Comparison of ENCODE assay signal across 8 mouse cellular contexts in genomic region chr6:136792884-136793758, GRCm38 (mm10). TPM values are rescaled to one million over a fixed set of nuclear protein-coding genes. Genes with fewer than 3 reads are reported as not detected.
DNase-seq lines count a peak whose midpoint lies in the region; ATAC-seq and TF ChIP-seq lines count a peak whose summit lies in the region.

No protein-coding gene starts in this region.

- peak overlapping the region; percentile 79 for H3K9ac ChIP-seq in heart, embryonic 13.5 days
- H3K9ac ChIP-seq in hindbrain, embryonic 14.5 days: 0 out of 2 replicates have a peak overlapping the region, but pooled peaks have one; percentile 14
- 0 out of 2 replicates have a peak overlapping the region, but pooled peaks have one; percentile 41 for H3K9ac ChIP-seq in midbrain, embryonic 12.5 days (replicated peaks)

- TF ChIP-seq CTCF in left cerebral cortex, adult 2 months (IDR thresholded peaks at IDR 0.05): no peak

- peak overlapping the region; percentile 57 for H3K4me3 ChIP-seq in heart, embryonic 13.5 days
- H3K4me3 ChIP-seq in hindbrain, embryonic 14.5 days (replicated peaks; ENCODE audit: low read length): peak overlapping the region; percentile 21
- H3K4me3 ChIP-seq in midbrain, embryonic 12.5 days: peak overlapping the region; percentile 37
- H3K4me3 ChIP-seq in left cerebral cortex, adult 2 months: no peak overlapping the region

- no peaks in the 10 kb centered on the region for H3K36me3 ChIP-seq in heart, embryonic 13.5 days
- H3K36me3 ChIP-seq in hindbrain, embryonic 14.5 days (replicated peaks; ENCODE audit: control insufficient read depth, insufficient read depth): no peaks in the 10 kb centered on the region
- H3K36me3 ChIP-seq in midbrain, embryonic 12.5 days: no peaks in the 10 kb centered on the region

- intact Hi-C loops in left cerebral cortex, adult 2 months (cut with DNase I): no loop called here

- peak overlapping the region; percentile 90 for H3K4me2 ChIP-seq in heart, embryonic 13.5 days
- peak overlapping the region; percentile 62 for H3K4me2 ChIP-seq in hindbrain, embryonic 14.5 days (replicated peaks)
- H3K4me2 ChIP-seq in midbrain, embryonic 12.5 days (replicated peaks): peak overlapping the region; percentile 57

- no peaks in the 10 kb centered on the region; the same call in 1 of the 2 replicates for H3K27me3 ChIP-seq in heart, embryonic 13.5 days (replicated peaks)
- no peaks in the 10 kb centered on the region for H3K27me3 ChIP-seq in hindbrain, embryonic 14.5 days (ENCODE audit: control insufficient read depth, insufficient read depth, low read length)
- H3K27me3 ChIP-seq in midbrain, embryonic 12.5 days: no peaks in the 10 kb centered on the region

- WGBS in heart, embryonic 13.5 days: 24% methylated on average over 16 of the region's 16 CpGs
- WGBS in hindbrain, embryonic 14.5 days: 28% methylated on average over 16 of the region's 16 CpGs
- WGBS in midbrain, embryonic 12.5 days: 32% methylated on average over 16 of the region's 16 CpGs

- DNase-seq in heart, adult 18-20 months: no peak
- no peak for DNase-seq in hindbrain, embryonic 14.5 days (ENCODE audit: low spot score)
- DNase-seq in right cerebral cortex, postnatal 10 days (ENCODE audit: low spot score in 2 of 2): no peak
- DNase-seq in left cerebral cortex, adult 2 months (ENCODE audit: extremely low spot score in 1 of 2, low spot score in 2 of 2): no peak
- no peak for DNase-seq in lung, postnatal 25 days (ENCODE audit: low spot score)

- no peak for ATAC-seq in heart, embryonic 13.5 days (ENCODE audit: extremely low read depth, insufficient number of reproducible peaks, low FRiP score, low TSS enrichment)
- ATAC-seq in common myeloid progenitor, adult 5-6 weeks (replicated peaks; ENCODE audit: low read depth, poor library complexity, severe bottlenecking): peak; percentile 56
- ATAC-seq in hindbrain, embryonic 14.5 days (ENCODE audit: low FRiP score): no peak
- ATAC-seq in midbrain, embryonic 12.5 days (ENCODE audit: low FRiP score, low read depth): no peak

- no peak overlapping the region for H3K27ac ChIP-seq in heart, embryonic 13.5 days (replicated peaks)
- H3K27ac ChIP-seq in hindbrain, embryonic 14.5 days: no peak overlapping the region
- H3K27ac ChIP-seq in midbrain, embryonic 12.5 days (replicated peaks): no peak overlapping the region
- no peak overlapping the region for H3K27ac ChIP-seq in left cerebral cortex, adult 2 months

- H3K9me3 ChIP-seq in heart, embryonic 13.5 days: no peaks in the 10 kb centered on the region
- no peaks in the 10 kb centered on the region for H3K9me3 ChIP-seq in hindbrain, embryonic 14.5 days (ENCODE audit: control insufficient read depth, low read length)
- no peaks in the 10 kb centered on the region for H3K9me3 ChIP-seq in midbrain, embryonic 12.5 days

- H3K4me1 ChIP-seq in heart, embryonic 13.5 days: peaks cover 12% of the 10 kb centered on the region
- peaks cover 6% of the 10 kb centered on the region for H3K4me1 ChIP-seq in hindbrain, embryonic 14.5 days (replicated peaks; ENCODE audit: control insufficient read depth, insufficient read depth, low read length)
- H3K4me1 ChIP-seq in midbrain, embryonic 12.5 days: peaks cover 11% of the 10 kb centered on the region

RNA-seq across cellular contexts. Expression of gene Hist4h4, which starts 11.1 kb away (rescaled TPM):
- 0.11 and 0.34 TPM in 2 replicates for polyA plus RNA-seq in heart, embryonic 13.5 days (2015; fragmentation: Nextera tagmentation; extraction: Ambion mirVana)
- total RNA-seq in heart, adult 18-20 months (2021): 1 to 10 TPM; 4.5 to 5.7 TPM
- 32.2 and 34.4 TPM in 2 replicates for total RNA-seq in common myeloid progenitor, adult 5-6 weeks (2017)
- 0.43 and 0.78 TPM in 2 replicates for polyA plus RNA-seq in hindbrain, embryonic 14.5 days (2014; fragmentation: Nextera tagmentation; extraction: Ambion mirVana)
- 0.84 and 0.94 TPM in 2 replicates for polyA plus RNA-seq in midbrain, embryonic 12.5 days (2016; fragmentation: Nextera tagmentation; extraction: Ambion mirVana)
- 10 to 100 TPM in 1 of 2 experiments, 1 to 10 TPM in 1; 8.2 to 10.4 TPM for total RNA-seq in left cerebral cortex, adult 2 months (2021)

RNA-seq across cellular contexts. Expression of gene Gucy2c, which starts 11.6 kb away (rescaled TPM):
- polyA plus RNA-seq in heart, embryonic 13.5 days (2015; fragmentation: Nextera tagmentation; extraction: Ambion mirVana): 0.04 TPM in 2 replicates
- total RNA-seq in heart, adult 18-20 months (2021): not detected
- total RNA-seq in common myeloid progenitor, adult 5-6 weeks (2017): 0.37 TPM in 1 of 2 replicates, not detected in the other
- 0.05 TPM in 2 replicates for polyA plus RNA-seq in hindbrain, embryonic 14.5 days (2014; fragmentation: Nextera tagmentation; extraction: Ambion mirVana)
- 0.39 and 0.64 TPM in 2 replicates for polyA plus RNA-seq in midbrain, embryonic 12.5 days (2016; fragmentation: Nextera tagmentation; extraction: Ambion mirVana)
- under 1 TPM; 0.38 to 0.40 TPM for total RNA-seq in left cerebral cortex, adult 2 months (2021)

RNA-seq across cellular contexts. Expression of gene H2afj, which starts 14.9 kb away (rescaled TPM):
- 75.2 and 81.2 TPM in 2 replicates for polyA plus RNA-seq in heart, embryonic 13.5 days (2015; fragmentation: Nextera tagmentation; extraction: Ambion mirVana)
- 10 to 100 TPM; 30.1 to 35.5 TPM for total RNA-seq in heart, adult 18-20 months (2021)
- 36.6 and 48.8 TPM in 2 replicates for total RNA-seq in common myeloid progenitor, adult 5-6 weeks (2017)
- polyA plus RNA-seq in hindbrain, embryonic 14.5 days (2014; fragmentation: Nextera tagmentation; extraction: Ambion mirVana): 93.6 and 112 TPM in 2 replicates
- 114 and 117 TPM in 2 replicates for polyA plus RNA-seq in midbrain, embryonic 12.5 days (2016; fragmentation: Nextera tagmentation; extraction: Ambion mirVana)
- total RNA-seq in left cerebral cortex, adult 2 months (2021): 10 to 100 TPM; 54.7 to 59.1 TPM

RNA-seq across cellular contexts. Expression of gene BC049715, which starts 34.3 kb away (rescaled TPM):
- polyA plus RNA-seq in heart, embryonic 13.5 days (2015; fragmentation: Nextera tagmentation; extraction: Ambion mirVana): 1.2 and 1.9 TPM in 2 replicates
- total RNA-seq in heart, adult 18-20 months (2021): 1 to 10 TPM in 1 of 2 experiments, under 1 TPM in 1; 0.80 to 1.1 TPM
- total RNA-seq in common myeloid progenitor, adult 5-6 weeks (2017): 1.5 and 3.2 TPM in 2 replicates
- polyA plus RNA-seq in hindbrain, embryonic 14.5 days (2014; fragmentation: Nextera tagmentation; extraction: Ambion mirVana): 1.4 and 2.0 TPM in 2 replicates
- polyA plus RNA-seq in midbrain, embryonic 12.5 days (2016; fragmentation: Nextera tagmentation; extraction: Ambion mirVana): 2.0 and 2.3 TPM in 2 replicates
- total RNA-seq in left cerebral cortex, adult 2 months (2021): 1 to 10 TPM; 2.4 to 3.9 TPM

RNA-seq across cellular contexts. Expression of gene Wbp11, which starts 34.9 kb away (rescaled TPM):
- polyA plus RNA-seq in heart, embryonic 13.5 days (2015; fragmentation: Nextera tagmentation; extraction: Ambion mirVana): 70.6 and 71.1 TPM in 2 replicates
- 10 to 100 TPM; 53.4 to 64.0 TPM for total RNA-seq in heart, adult 18-20 months (2021)
- total RNA-seq in common myeloid progenitor, adult 5-6 weeks (2017): 54.6 and 101 TPM in 2 replicates
- 74.7 and 77.5 TPM in 2 replicates for polyA plus RNA-seq in hindbrain, embryonic 14.5 days (2014; fragmentation: Nextera tagmentation; extraction: Ambion mirVana)
- polyA plus RNA-seq in midbrain, embryonic 12.5 days (2016; fragmentation: Nextera tagmentation; extraction: Ambion mirVana): 126 and 132 TPM in 2 replicates
- 100 to 1,000 TPM; 114 to 116 TPM for total RNA-seq in left cerebral cortex, adult 2 months (2021)

Comparison
In these comparisons a context has a peak if more than half of its experiments do, and no peak if none do; other contexts are left out.
1. H3K9ac ChIP-seq: peak in every context shown above with its lines; median percentile 79 in heart, embryonic 13.5 days; 41 in midbrain, embryonic 12.5 days; 14 in hindbrain, embryonic 14.5 days.